Mouse (Mus musculus): ENCODE data around the gene Preb.

Preb gene

DNA sequence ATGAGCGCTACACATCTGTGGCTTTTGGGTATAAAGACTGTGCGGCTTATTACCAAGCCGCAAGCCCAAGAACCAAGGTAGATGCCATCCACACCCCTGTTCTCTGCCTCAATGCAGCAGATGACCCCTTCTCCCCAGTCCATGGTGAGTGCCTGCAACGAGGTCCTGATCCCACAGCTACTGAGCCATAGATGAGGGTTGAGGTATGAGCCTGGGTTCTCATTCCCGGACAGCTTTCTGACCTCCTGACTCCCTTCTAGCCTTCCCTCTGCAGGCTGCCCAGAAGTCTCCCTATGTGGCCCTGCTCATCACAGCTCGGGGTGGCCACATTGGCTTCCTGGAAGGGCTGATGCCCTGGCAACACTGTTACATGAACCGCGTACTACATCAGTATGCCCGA is 5.6 kb downstream of the Preb start:
- no peak for DNase-seq (ENCODE audit: low spot score)

DNA sequence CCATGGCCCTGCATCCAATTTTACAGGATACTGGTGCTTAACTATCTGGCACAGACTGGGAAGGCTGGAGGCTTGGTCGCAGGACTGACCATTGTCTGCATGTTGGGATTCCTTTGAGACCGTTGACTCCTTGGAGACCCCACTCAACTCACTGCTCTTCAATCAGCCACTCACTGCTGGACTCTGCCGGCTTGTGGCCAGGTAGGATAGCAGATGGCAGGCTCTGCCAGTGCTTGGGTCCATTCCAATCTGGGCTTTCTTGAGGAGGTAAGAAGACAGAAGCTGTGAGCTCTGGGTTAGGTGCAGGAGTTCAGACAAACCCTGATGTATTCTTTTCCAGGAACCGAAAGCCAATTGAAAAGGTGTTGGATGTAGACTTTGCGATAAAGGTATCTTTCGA is 6.1 kb downstream of the Preb start:
- no peak for DNase-seq (ENCODE audit: low spot score)

DNA sequence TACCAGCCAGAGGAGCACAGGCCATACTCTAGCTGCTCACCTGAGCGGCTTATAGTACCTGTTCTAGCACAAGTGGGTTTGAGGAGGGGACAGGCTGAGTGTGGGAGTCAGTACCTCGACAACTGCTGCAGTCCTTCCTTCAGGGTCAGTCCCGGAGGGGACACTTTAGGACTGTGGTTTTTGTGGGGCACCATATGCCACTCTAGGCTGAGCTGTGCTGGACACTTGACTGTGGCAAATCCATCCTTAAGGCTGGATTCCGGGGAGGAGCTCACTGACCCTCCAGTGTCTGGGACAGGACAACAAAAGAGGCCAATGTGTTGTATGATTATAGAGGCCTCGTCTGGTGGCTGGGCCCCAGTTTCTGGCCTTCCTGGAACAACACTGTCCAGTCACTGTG is 7.6 kb downstream of the Preb start:
- no peak for DNase-seq (ENCODE audit: low spot score)

DNA sequence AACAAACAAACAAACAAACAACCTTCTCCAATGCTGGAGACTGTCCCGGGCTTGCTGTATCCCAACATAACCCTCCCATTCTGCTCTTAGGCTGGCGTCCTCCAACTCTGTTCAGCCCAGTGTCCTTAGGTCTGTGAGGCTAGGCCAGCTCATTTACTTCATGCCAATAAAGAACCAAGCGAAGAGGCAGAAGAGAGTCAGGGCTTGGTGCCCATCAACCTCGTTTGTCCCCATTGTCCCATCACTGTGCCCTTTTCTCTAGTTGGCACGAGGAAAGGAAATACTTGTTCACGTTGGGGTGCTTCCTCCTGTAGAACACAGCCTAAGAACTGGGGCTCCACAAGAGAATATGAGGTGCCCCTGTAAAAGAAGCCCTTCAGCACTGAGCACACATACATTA is 8.5 kb downstream of the Preb start:
- DNase-seq (ENCODE audit: low spot score) = no peak

DNA sequence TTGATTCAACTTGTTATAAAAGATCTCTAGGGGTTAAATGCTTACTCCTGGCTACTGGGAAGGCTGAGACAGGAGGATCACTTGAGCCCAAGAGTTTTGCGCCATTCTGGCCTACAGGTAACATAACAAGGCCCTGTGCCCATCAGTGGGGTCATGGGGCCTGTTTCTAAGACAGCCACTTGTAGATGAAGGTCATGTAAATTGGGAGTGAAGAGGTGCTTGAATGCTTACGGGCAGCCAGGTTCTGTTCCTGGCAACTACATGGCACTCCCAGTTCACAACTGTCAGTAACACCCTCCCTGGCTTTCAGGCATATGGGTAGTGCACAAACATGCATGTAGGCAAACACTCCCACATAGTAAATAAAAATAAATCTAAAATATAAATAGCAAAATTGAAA is 9.2 kb downstream of the Preb start:
- DNase-seq (ENCODE audit: low spot score) = no peak

DNA sequence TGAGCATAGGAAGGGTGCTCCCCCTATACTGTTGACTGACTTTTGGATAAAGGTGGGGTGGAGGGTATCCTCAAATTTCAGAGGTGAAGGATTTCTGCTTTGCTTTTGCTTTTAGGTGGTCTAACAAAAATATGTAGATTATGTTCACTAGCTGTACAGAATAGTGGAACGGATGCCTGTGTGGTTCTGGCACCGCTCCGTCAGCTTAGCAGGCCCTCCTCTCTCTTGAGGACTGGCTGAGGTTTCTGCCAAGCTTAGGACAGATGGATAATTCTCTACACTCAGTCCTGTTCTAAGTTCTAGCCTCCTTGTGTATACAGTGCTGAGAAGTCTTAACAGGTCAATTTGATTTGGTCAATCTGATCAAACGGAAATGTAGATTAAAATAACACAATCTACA is 9.7 kb downstream of the Preb start:
- DNase-seq (ENCODE audit: low spot score) = no peak

DNA sequence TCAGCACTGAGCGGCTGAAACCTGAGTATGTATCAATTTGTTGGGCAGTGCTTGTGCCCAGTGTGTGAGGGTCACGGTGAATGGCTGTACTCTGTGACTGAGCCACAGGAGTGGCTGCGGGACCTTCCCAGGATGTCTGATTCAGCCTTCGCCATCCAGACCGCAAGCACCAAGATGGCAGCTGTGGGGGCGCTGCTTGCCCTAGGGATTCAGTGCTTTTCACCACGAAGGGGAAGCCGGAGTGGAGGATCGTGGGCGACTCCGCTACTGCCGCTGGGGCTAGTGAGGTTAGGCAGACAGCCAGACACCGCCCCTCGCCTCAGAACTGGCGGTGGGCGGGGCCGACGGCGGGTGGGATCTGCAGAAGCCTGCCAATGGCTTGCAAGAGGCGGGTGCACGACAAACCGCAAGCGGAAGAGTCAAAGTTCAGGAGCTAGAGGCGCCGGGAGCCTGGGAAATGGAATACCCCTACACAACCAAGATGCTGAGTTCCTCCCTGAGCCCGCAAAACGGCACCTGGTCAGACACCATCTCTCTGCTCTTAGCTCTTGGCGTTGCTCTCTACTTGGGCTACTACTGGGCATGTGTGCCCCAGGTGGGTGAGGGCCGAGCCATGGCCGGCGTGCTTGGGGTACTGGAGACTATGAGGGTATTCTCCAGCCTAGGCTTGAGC is 10.4 kb downstream of the Preb start:
- DNase-seq (ENCODE audit: low spot score) = peak; percentile 85

DNA sequence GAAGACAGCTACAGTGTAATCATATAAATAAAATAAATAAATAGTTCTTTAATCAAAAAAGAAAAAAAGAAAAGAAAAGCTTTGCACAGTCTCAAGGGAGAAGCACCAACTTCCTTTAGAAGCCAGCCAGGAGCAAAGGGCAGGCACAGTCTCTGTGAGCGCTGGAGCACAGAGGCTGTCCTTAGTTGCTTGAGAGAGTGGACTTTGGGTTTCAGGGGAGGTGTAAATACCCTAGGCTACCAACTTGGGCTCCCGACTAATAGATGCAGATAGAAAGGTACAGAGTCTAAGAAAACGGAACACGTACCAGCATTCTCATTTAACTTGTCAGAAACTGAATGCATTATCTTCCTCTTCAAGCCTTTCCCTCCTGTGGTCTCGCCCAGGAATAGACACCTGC is 11.5 kb downstream of the Preb start:
- no peak for DNase-seq (ENCODE audit: low spot score)

DNA sequence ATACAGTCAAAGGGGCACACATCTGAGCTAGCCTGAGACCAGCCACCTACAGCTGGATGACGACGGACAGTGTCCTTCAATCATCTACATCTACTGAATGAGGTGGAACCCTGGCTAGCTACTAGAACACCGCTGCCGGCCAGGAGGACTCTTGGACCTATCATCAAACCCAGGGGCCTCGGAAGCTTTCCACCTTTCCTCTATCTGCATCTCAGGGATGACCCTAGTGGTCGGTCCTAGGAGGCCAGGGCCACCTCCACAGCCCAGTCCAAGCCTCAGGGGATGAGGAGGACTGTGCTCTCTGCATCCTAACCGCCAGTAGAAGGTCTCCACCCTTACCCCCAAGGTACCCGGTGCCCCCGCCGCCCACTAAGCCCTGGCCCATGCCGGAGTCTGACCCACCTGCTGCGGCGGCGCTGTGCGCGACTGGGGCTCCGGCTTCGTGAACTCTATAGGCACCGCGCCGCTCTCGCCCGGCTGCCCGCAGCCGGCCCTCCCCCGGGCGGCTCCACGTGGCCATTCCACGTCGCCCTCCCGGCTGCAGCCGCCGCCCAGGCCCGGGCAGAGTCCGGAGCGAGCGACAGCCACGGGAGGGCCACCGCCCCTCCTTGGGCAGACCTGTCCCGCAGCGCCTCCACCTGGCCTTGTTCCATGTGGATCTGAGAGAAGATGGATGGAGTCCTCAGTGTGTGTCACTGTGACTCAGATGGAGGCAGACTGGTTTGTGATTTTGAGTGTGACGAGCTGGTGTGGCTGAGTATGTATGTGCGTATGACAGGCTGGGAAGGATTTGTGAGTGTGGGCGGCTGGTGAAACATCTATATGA is 15.0 kb downstream of the Preb start, which contains the start of gene Cgref1:
Gene Cgref1 (minus strand): TSS at position 636 of the 826 bp plus-strand sequence.
- peak; percentile 78 for DNase-seq (ENCODE audit: low spot score)

DNA sequence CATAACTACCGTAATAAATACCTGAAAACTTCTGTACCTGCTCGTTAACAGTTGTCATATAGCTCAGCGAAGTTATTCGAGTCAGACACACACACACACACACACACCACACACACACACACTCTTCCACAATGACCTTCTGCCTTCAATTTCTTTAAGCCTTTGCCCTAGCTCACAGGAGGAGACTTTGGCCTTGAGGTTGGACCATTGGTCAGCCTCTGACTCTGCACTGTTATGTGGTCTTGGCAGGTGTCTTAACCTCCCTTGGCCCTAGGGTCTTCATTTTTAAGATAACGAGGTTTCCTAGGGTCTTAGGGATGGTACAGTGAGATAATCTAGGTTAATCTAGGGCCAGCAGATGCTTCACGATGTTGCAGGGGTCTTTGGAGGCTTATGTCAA is 15.8 kb downstream of the Preb start:
- no peak for DNase-seq (ENCODE audit: low spot score)

DNA sequence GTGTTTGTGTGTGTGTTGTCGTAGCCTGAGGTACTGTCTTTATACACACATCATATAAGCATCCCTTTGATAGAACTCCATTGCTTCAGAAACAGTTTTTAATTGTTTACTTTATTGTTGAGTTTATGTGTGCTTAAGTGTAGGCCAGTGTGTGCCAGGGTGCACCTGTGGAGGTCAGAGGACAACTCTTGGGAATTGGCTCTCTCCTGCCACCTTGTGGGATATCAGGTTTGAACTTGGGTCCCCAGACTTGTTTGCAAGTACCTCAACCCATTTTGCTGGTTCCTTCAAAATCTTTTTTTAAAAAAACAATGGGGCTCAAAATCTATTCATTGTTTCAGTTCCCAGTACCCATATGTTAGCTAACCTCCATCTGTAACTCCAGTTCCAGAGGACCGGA is 17.2 kb downstream of the Preb start:
- peak; percentile 32 for DNase-seq (ENCODE audit: low spot score)

DNA sequence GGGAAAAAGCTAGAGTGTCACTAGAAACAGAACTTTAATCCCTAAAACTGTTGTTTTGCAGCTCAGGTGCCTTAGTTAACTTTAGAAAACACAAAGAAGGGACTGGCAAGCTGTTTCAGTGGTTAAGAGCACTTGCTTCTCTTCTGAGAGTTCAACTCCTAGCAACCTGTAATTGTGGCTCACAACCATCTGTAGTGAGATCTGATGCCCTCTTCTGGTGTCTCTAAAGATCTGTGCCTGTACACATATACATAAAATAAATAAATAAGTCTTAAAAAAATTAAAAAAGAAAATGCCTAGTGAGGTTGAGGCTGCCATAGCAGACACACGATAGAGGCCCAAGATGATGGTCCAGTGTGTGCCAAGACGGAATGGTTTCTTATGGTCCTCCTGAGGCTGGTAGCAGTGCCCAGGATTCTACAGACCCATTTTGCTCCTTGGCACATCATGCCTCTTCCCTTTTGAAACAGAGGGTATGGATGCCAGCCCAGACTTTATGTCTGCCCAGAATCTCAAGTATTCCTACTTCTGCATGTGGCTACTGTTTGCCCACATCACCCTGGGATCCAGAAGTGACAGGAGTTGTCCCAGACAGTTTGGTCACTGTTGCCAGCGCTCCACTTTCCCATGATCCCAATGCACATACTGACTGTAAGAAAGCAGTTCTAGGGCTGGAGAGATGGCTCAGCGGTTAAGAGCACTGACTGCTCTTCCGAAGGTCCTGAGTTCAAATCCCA is 25.3 kb downstream of the Preb start:
- DNase-seq (ENCODE audit: low spot score) = no peak

DNA sequence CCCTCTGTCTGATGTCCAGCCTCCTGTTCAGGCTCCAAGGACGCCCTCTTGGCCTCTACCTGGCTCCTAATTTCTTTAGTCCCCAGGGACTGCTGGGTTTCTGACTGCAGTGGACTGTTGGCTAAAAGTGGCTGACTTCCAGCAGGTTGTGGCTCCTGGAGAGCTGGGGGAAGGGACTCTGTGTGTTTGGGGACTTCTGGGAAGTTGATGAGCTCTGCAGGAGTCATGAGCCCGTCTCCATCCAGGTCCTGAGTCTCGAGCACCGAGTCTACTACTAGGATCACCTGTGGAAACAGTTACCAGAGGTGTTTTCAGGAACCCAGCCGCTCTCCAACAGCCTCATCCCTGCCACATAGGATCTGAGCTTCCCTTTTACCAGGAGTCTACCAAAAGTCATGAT is 26.5 kb downstream of the Preb start:
- DNase-seq (ENCODE audit: low spot score) = no peak

DNA sequence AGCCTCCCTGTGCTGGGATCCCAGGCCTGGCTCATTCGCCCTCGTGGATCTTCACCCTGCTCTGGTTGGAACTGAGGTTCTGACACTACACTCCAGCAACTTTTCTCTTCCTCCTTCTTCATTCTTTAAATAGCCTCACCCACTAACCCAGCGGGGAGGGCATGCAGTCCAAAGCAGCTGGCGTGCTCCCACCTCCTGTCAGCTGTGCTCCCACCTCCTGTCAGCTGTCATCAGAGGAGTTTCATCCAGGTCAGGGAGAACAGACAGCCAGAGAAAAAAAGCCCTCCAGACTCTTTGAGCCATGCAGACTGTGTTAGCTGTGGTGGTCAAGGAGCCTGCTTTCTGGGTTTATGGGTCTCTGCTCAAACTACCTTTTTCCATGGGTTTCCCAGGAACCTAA is 28.8 kb downstream of the Preb start:
- no peak for DNase-seq (ENCODE audit: low spot score)

DNA sequence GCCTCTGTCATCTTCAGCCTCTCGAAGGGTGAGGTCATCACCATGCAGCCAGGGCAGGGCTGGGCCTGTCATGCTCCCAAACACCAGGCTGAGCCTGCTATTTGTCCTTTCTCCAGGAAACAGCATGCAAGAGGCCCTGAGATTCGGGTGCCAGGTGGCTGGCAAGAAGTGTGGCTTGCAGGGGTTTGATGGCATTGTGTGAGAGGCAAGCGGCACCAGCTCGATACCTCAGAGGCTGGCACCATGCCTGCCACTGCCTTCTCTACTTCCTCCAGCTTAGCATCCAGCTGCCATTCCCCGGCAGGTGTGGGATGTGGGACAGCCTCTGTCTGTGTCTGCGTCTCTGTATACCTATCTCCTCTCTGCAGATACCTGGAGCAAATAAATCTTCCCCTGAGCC is 29.3 kb downstream of the Preb start:
- no peak for DNase-seq (ENCODE audit: low spot score)

DNA sequence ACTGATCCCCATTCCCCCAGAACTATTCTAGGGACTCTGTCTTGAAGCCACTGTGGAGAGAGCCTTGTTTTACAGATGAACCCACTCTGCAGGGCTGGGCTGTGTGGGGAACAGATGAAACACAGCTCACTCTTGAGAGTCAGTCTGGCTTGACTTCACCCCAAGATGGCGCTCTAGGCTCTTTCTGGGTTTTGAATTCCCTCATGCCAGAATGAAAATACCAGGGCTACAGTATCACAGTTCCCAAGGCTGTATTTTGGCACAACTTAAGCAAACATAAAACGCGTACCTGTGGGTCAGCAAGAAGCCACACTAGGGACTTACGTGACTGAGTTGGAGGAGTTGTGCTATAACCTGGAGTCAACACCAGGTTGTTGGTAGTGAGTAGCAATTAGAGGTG is 30.0 kb downstream of the Preb start:
- peak; percentile 59 for DNase-seq (ENCODE audit: low spot score)

DNA sequence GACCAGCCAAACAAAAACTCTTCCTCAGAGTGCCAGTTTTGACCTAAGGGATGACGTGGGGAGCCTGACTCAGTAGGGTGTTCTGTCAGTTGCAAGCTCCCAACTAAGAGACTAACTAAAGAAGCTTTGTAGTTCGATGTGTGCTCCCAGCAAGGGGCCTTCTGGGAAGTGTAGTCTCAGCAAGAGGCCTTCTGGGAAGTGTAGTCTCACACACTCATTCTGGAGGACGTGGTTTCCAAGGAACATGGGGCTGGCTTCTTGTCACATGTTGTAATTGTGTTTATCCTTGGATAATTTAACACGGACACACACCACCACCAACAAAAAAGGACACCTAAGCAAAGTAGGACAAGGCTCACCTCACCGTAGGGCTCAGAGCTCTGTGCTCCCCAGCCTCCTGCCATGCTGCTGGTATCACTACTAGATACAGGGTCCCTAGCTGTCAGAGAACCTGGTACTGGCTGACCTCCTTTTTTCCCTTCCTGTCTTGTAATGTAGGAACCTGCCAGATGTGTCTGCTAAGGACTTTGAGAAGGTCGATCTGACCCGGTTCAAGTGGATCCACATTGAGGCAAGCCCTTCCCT is 32.1 kb downstream of the Preb start:
- no peak for DNase-seq (ENCODE audit: low spot score)

DNA sequence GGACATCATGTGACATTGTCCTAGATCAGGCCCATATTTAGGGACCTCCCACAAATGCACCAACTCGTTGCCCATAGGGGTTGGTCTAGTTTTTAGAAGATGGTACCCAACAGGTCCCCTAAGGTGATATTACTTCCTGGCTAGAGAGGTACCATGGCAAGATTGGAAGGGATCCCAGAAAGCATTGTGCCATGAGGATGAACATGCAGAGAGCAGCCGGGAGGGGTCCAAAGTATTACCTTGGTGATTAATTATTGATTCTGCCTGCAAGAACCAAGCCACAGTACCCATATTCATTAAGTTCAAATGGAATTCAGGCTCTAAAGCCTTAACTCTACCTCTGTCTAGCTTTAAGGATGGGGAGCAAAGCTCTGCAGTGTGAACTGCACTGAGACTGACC is 34.1 kb downstream of the Preb start:
- DNase-seq (ENCODE audit: low spot score) = no peak

DNA sequence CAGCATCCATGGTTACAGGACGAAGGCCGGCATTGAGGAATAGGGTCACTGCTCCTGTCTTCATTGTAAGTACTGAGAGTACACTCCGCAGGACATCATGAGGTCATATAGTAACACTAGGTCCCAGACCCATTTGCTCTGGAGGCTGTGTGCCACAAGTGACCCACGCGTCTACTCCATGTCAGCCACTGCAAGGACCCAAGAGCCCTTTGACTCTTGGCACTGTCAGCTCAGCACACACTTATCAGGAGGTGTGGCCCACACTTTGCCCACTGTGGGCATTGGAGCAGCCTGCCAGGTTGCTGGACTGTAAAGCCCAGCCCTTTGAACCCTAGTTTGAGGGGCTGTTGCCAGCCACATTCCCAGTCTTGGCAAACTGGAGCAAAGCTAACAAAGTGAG is 34.9 kb downstream of the Preb start:
- no peak for DNase-seq (ENCODE audit: low spot score)

DNA sequence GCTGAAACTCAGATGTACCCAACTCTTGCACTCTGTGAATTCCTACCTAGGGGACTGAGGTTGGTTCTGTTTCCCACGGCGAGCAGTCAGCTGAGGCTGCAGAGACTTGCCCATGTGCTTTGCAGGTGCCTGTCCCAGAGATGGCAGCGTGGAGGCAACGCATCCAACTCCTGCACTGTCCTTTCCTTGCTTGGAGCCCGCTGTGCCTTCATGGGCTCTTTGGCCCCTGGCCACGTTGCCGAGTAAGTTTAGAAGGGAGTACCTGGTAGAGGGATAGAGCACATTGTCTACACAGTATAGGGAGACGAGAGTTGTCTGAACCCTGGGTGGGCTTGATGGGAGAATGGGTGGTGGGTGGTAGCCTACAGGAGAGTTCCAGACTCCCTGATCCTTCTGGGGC is 35.5 kb downstream of the Preb start:
- DNase-seq (ENCODE audit: low spot score) = no peak

DNA sequence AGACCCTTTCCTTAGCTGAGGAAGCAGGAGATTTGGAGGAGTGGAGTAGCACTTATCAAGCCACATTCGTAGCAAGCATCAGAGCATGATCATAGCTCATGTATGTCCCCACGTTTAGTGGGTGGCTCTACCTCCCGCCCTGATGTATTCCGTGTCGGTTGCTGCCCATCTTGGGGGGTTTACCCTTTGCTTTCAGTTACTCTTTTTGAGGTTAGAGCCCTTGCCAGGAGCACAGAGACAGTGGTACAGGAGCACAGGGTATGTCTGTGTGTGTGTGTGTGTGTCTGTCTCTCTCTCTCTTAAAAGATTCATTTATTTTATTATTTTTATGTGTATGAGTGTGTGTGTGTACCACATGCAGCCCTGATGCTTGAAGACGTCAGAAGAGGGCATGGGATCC is 37.0 kb downstream of the Preb start:
- no peak for DNase-seq (ENCODE audit: low spot score)

DNA sequence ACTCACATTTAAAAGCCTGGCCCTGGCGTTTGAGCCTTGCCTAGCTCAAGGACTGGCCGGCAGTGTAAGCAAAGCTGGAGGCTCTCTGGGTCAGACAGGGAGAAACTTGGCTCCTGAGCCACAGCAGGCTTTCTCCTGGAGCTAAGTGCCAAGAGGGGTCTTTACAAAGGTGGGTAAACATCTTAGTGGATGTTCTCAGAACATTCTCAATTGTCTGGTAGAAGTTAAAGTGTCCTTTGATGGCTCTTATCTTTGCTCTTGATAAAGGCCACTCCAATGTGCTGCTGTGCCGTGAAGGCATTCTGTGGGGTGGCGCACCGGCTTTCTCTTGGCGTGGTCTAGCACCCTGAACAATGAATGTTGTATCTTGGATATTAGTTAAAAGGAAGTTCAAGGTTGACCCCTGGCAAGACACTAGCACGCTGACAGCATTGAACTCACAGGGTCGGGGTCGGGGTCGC is 37.5 kb downstream of the Preb start:
- no peak for DNase-seq (ENCODE audit: low spot score)
